Mouse (Mus musculus): Measurements from ENCODE around the gene Klhl30. TPM values are rescaled to one million over a fixed set of nuclear protein-coding genes. Genes with fewer than 3 reads are reported as not detected.
A peak's percentile ranks its signal among the peaks of the same experiment; 100 is the strongest.

The Klhl30 gene
- polyA plus RNA-seq, 1 experiment from 2014 or later, result not detected

DNA sequence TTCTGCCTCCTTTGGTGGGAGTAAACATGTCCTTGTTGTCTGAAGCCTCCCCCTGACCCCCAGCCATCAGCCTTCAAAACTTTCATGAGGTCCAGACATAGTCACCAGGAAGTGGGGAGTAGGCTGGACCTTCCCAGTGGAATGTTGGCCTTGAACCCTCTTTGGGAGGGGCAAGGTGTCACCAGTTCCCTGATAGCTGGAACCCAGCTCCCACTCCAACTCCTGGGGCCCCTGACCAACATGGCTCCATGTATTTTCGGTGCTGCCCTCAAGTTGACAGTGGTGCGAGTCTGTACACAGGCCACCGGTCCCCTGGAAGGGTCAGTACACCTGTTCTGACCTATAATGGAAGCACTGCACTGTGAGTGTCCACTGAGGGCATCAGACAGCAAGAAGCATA, 16.5 kb downstream of the Klhl30 start:
- no peak overlapping the region for H3K4me3 ChIP-seq (ENCODE audit: low read depth, low read length)
- peaks cover under 1% of the 10 kb centered on the region; the same call in 1 of the 2 replicates for H3K36me3 ChIP-seq (ENCODE audit: control insufficient read depth, insufficient read depth, low read length)
- 94% methylated on average over 3 of the region's 3 CpGs for WGBS
- H3K27ac ChIP-seq (ENCODE audit: low read depth, low read length), result no peak overlapping the region
- DNase-seq (ENCODE audit: low spot score) (no peak), ATAC-seq (replicated peaks; ENCODE audit: low FRiP score) (no peak)
- peaks cover 3% of the 10 kb centered on the region; the same call in 1 of the 2 replicates for H3K4me1 ChIP-seq (replicated peaks; ENCODE audit: control insufficient read depth, insufficient read depth, low read length)
- no peaks in the 10 kb centered on the region; the same call in 1 of the 2 replicates for H3K9me3 ChIP-seq (ENCODE audit: control insufficient read depth, low read length)
- peaks cover 9% of the 10 kb centered on the region for H3K27me3 ChIP-seq (ENCODE audit: control insufficient read depth, insufficient read depth, low read length)
- H3K4me2 ChIP-seq (ENCODE audit: low read depth, low read length, severe bottlenecking), result no peak overlapping the region
- H3K9ac ChIP-seq (ENCODE audit: low read length), result no peak overlapping the region

DNA sequence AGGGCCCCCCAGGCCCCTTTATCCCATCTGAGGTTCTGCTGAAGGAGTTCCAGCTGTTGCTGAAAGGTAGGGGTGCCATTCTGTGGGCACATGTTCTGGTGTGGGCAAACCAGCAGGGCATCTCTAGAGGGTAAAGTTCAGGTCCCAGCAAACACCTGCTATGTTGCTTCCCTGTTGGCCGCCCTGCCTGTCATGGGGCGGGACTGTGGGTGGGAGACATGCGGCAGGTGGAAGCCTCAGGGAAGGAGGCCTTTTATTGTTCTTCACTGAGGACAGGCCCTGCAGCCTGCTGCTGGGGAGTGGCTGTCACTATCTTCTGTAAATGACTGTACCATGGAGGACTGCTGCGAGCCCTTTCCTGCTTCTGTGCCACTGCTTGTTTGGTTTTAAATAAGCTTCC, 18.6 kb downstream of the Klhl30 start:
- Histone ChIP-seq H3K9ac (ENCODE audit: low read length) (no peak overlapping the region), H3K4me3 (ENCODE audit: low read depth, low read length) (no peak overlapping the region), H3K9me3 (ENCODE audit: control insufficient read depth, low read length) (no peaks in the 10 kb centered on the region), H3K4me2 (ENCODE audit: low read depth, low read length, severe bottlenecking) (no peak overlapping the region), H3K36me3 (ENCODE audit: control insufficient read depth, insufficient read depth, low read length) (peaks cover 14% of the 10 kb centered on the region; the same call in 1 of the 2 replicates), H3K27me3 (ENCODE audit: control insufficient read depth, insufficient read depth, low read length) (peaks cover 9% of the 10 kb centered on the region), H3K27ac (ENCODE audit: low read depth, low read length) (no peak overlapping the region), H3K4me1 (replicated peaks; ENCODE audit: control insufficient read depth, insufficient read depth, low read length) (peaks cover 3% of the 10 kb centered on the region; the same call in 1 of the 2 replicates)
- ATAC-seq (replicated peaks; ENCODE audit: low FRiP score) (no peak), DNase-seq (ENCODE audit: low spot score) (no peak)
- 69% methylated on average over 4 of the region's 4 CpGs for WGBS

DNA sequence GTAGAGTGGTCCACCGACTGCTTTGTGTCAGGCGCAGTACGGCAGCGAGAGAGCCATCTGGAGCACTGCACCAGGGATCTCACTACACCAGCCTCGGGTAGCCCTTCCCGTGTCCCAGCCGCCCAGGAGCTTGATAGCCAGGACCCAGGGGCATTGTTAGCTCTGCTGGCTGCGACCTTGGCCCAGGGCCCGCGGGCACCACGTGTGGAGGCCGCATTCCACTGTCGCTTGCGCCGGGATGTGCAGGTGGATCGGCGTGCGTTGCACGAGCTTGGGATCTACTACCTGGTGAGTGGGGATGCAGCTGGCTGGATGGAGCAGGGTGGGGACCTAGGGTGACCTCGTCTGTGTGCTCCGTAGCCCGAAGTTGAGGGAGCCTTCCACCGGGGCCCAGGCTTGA, 19.2 kb downstream of the Klhl30 start:
- no peak for ATAC-seq (replicated peaks; ENCODE audit: low FRiP score)
- H3K9me3 ChIP-seq (ENCODE audit: control insufficient read depth, low read length), result no peaks in the 10 kb centered on the region
- peaks cover 3% of the 10 kb centered on the region; the same call in 1 of the 2 replicates for H3K4me1 ChIP-seq (replicated peaks; ENCODE audit: control insufficient read depth, insufficient read depth, low read length)
- no peak overlapping the region for H3K9ac ChIP-seq (ENCODE audit: low read length)
- H3K27ac ChIP-seq (ENCODE audit: low read depth, low read length), result no peak overlapping the region
- no peak overlapping the region for H3K4me2 ChIP-seq (ENCODE audit: low read depth, low read length, severe bottlenecking)
- H3K27me3 ChIP-seq (ENCODE audit: control insufficient read depth, insufficient read depth, low read length), result peaks cover 9% of the 10 kb centered on the region
- peaks cover 15% of the 10 kb centered on the region for H3K36me3 ChIP-seq (ENCODE audit: control insufficient read depth, insufficient read depth, low read length)
- 90% methylated on average over 23 of the region's 23 CpGs for WGBS
- no peak for DNase-seq (ENCODE audit: low spot score)
- H3K4me3 ChIP-seq (ENCODE audit: low read depth, low read length), result no peak overlapping the region

DNA sequence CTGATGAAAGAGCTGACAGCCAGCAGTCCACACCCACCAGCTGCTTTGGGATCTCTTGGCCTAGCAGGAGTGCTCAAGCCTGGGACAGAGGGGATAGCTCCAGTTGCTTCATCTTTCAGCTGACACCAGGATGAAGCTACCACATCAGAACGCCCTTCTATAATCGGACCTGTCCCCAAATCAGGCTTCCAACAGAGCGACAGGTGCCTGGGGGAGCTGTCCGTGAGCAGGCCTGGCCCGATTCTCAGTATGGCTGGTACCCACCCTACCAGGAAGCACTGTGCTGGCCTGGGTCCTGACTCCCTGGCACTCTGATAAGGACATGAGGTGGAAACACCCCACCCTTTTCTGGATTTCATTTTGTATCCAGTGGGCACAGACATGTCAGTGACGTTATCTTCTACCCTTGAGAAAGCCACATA, 22.6 kb downstream of the Klhl30 start:
- Histone ChIP-seq H3K27ac (ENCODE audit: low read depth, low read length) (no peak overlapping the region), H3K27me3 (ENCODE audit: control insufficient read depth, insufficient read depth, low read length) (no peaks in the 10 kb centered on the region), H3K9me3 (ENCODE audit: control insufficient read depth, low read length) (no peaks in the 10 kb centered on the region), H3K36me3 (ENCODE audit: control insufficient read depth, insufficient read depth, low read length) (peaks cover 31% of the 10 kb centered on the region), H3K4me1 (replicated peaks; ENCODE audit: control insufficient read depth, insufficient read depth, low read length) (no peaks in the 10 kb centered on the region), H3K4me3 (ENCODE audit: low read depth, low read length) (no peak overlapping the region), H3K4me2 (ENCODE audit: low read depth, low read length, severe bottlenecking) (no peak overlapping the region), H3K9ac (ENCODE audit: low read length) (no peak overlapping the region)
- WGBS, result 93% methylated on average over 6 of the region's 6 CpGs
- DNase-seq (ENCODE audit: low spot score), result no peak
- no peak for ATAC-seq (replicated peaks; ENCODE audit: low FRiP score)

DNA sequence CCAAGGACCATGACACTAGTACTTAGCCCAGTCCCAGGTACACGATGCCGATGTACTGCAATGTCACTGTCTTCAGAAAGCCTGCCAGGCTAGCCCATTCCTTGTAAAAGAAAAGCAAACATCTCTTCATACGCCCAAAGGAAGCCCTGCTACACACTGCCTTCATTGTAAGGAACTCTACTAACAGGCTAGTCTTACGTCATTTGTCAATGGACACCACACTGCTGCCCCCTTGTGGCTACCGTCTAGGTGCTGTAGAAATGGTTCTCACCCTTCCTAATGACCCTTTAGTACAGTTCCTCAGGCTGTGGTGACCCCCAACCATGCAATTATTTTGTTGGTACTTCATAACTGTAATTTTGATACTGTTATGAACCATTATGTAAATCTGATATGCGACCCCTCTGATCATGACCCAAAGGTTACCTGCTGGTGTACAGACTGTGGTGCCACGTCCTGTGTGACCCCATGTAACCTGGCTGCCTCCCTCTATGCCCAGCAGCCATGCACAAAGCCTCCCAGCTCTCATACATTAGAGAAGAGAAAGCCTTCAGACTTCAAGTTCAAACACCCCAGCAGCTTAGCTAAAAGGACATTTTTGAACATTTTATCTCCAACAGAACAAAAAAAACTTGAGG, 29.8 kb downstream of the Klhl30 start:
- Histone ChIP-seq H3K4me1 (replicated peaks; ENCODE audit: control insufficient read depth, insufficient read depth, low read length) (no peaks in the 10 kb centered on the region), H3K36me3 (ENCODE audit: control insufficient read depth, insufficient read depth, low read length) (peaks cover 33% of the 10 kb centered on the region), H3K27me3 (ENCODE audit: control insufficient read depth, insufficient read depth, low read length) (no peaks in the 10 kb centered on the region), H3K4me2 (ENCODE audit: low read depth, low read length, severe bottlenecking) (no peak overlapping the region), H3K4me3 (ENCODE audit: low read depth, low read length) (no peak overlapping the region), H3K9me3 (ENCODE audit: control insufficient read depth, low read length) (no peaks in the 10 kb centered on the region), H3K9ac (ENCODE audit: low read length) (no peak overlapping the region), H3K27ac (ENCODE audit: low read depth, low read length) (no peak overlapping the region)
- ATAC-seq (replicated peaks; ENCODE audit: low FRiP score) (peak; percentile 67), DNase-seq (ENCODE audit: low spot score) (peak; percentile 86)
- 60% methylated on average over 7 of the region's 7 CpGs for WGBS

DNA sequence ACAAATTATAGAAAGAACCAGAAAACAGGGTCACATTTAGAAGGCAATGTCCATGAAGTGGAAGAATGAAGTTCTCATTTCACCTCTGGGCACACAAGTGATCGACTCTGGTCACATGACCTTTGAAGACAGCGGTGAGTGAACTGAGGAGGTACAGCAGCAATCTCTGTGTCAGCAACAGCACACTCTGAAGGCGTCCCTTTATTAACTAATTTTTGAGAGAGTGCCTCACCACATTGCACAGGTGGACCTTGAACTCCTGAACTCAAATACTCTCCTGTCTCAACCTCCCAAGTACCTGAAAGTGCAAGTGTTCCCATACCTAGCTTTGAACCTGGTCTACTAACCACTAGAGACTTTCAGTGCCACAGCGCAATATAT, 30.3 kb downstream of the Klhl30 start:
- Histone ChIP-seq H3K4me3 (ENCODE audit: low read depth, low read length) (no peak overlapping the region), H3K4me2 (ENCODE audit: low read depth, low read length, severe bottlenecking) (no peak overlapping the region), H3K9ac (ENCODE audit: low read length) (no peak overlapping the region), H3K27me3 (ENCODE audit: control insufficient read depth, insufficient read depth, low read length) (no peaks in the 10 kb centered on the region), H3K9me3 (ENCODE audit: control insufficient read depth, low read length) (no peaks in the 10 kb centered on the region), H3K27ac (ENCODE audit: low read depth, low read length) (no peak overlapping the region), H3K4me1 (replicated peaks; ENCODE audit: control insufficient read depth, insufficient read depth, low read length) (no peaks in the 10 kb centered on the region), H3K36me3 (ENCODE audit: control insufficient read depth, insufficient read depth, low read length) (peaks cover 29% of the 10 kb centered on the region)
- ATAC-seq (replicated peaks; ENCODE audit: low FRiP score), result no peak
- no peak for DNase-seq (ENCODE audit: low spot score)
- 96% methylated on average over 4 of the region's 4 CpGs for WGBS

DNA sequence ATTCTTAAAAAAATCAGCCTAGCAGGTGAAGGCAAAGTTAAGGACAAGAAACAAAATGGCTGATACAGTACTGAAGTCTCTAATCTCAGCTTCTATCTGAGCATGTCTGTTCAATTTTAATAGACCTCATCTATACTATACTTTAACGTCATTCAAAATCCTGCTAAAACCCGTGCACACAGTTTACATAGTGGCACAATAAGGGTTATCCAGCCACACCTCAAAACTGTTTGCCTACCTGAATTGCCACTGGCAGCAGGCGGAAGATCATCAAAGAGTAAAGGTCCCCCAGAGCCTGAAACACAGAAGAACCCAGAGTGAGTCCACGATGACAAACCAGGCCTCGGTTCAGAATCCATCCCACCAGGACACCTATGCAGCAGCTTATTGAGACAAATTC, 39.6 kb downstream of the Klhl30 start:
- Histone ChIP-seq H3K4me1 (replicated peaks; ENCODE audit: control insufficient read depth, insufficient read depth, low read length) (no peaks in the 10 kb centered on the region), H3K4me2 (ENCODE audit: low read depth, low read length, severe bottlenecking) (no peak overlapping the region), H3K27me3 (ENCODE audit: control insufficient read depth, insufficient read depth, low read length) (no peaks in the 10 kb centered on the region), H3K27ac (ENCODE audit: low read depth, low read length) (no peak overlapping the region), H3K36me3 (ENCODE audit: control insufficient read depth, insufficient read depth, low read length) (peaks cover 9% of the 10 kb centered on the region; the same call in 1 of the 2 replicates), H3K9me3 (ENCODE audit: control insufficient read depth, low read length) (no peaks in the 10 kb centered on the region), H3K9ac (ENCODE audit: low read length) (no peak overlapping the region), H3K4me3 (ENCODE audit: low read depth, low read length) (no peak overlapping the region)
- DNase-seq (ENCODE audit: low spot score) (no peak), ATAC-seq (replicated peaks; ENCODE audit: low FRiP score) (no peak)
- 94% methylated on average over 5 of the region's 5 CpGs for WGBS

DNA sequence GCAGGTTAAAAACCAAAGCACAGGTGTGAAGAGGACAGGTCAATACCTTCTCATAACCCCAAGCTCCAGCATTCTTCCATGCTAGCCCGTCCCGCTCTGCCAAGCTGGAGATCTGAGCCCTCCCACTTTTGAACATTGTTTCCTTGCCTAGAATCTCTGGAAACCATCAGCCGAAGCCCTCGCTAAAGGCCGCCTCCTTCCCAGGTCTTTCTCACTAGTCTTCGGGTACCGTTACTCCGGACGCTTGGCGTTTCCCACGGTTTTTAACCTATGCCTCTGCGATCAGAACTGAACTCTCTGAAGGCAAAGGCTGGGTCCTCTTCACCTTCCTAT, 47.1 kb downstream of the Klhl30 start:
- peak overlapping the region; percentile 89 for H3K4me2 ChIP-seq (ENCODE audit: low read depth, low read length, severe bottlenecking)
- no peak for DNase-seq (ENCODE audit: low spot score)
- peaks cover 4% of the 10 kb centered on the region for H3K4me1 ChIP-seq (replicated peaks; ENCODE audit: control insufficient read depth, insufficient read depth, low read length)
- H3K9ac ChIP-seq (ENCODE audit: low read length), result peak overlapping the region; percentile 94
- peak overlapping the region; percentile 86 for H3K4me3 ChIP-seq (ENCODE audit: low read depth, low read length)
- H3K36me3 ChIP-seq (ENCODE audit: control insufficient read depth, insufficient read depth, low read length), result no peaks in the 10 kb centered on the region
- no peak for ATAC-seq (replicated peaks; ENCODE audit: low FRiP score)
- H3K27me3 ChIP-seq (ENCODE audit: control insufficient read depth, insufficient read depth, low read length), result no peaks in the 10 kb centered on the region
- H3K9me3 ChIP-seq (ENCODE audit: control insufficient read depth, low read length), result no peaks in the 10 kb centered on the region
- WGBS, result 2% methylated on average over 12 of the region's 12 CpGs
- H3K27ac ChIP-seq (ENCODE audit: low read depth, low read length), result peak overlapping the region; percentile 71

Data from forebrain, embryonic 11.5 days (tissue).